Mouse (Mus musculus): ENCODE results near the gene Gm6034.
"Not testable (repeated sequence)": the region's sequence is repeated elsewhere in the genome, so short reads cannot be mapped to it uniquely, and the experiment has no call there.

Gm6034 gene

DNA sequence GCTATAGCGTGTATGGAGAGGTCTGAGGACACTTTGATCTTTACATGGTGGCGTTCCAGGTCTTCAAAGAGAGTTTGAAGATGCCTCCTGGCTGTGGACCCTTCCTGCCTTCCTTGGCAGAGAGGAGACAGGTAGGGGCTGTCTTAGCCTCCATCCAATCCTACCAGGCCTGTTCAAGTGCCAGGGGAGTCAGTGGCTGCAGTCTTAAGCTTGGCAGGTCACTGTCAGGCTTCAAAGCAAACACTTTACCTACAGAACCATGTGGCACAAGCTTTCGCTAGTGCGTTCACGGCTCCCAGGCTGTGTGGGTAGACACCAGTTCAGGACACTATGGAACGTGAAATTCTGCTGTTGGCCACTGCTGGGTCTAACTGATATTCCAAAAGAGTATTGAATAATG, 19.8 kb upstream of the Gm6034 start:
- DNase-seq (ENCODE audit: low spot score in 2 of 2): no peak

DNA sequence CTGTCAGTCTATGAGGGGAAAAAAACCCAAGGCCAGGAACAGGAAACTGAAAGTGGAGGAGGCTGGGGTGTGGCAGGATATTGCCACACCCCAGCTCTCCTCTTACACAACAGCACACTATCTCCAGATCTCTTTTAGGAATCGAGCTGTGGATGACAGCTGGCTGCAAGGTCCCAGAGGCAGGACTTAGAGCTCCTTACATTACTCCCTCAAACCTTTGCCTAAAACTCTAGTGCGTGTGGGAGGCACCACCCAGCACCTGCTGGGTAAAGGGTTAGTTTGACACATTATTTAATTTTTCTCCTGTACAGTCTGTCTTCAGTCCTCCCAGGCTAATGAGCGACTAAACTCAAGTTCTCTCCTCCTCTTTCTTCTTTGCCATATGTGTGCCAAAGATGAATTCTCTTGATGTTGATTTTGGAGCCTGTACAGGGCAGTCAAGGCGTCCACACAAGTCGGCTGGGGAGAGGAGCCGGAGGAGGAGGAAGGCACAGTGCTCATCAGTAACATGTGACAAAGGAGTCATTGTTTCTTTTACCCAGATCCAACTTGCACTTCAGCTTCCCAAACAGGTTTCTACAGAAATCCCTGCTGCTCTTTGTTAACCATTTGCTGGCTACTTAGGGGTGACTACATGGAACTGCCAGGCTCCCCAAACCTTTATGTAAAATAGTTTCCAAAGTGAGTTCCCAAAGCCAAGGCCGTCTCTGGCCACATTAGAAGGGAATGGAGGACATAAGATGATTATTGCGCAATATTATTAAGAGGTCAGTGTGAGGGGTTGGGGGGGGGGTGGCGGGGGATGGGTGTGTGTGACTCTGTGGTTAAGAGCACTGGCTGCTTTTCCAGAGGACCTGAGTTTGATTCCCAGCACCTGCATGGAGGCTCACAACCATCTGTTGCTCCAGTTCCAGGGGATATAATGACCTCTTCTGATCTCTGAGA, 18.8 kb upstream of the Gm6034 start:
- peak; percentile 55 to 58 for DNase-seq (ENCODE audit: low spot score in 2 of 2)

DNA sequence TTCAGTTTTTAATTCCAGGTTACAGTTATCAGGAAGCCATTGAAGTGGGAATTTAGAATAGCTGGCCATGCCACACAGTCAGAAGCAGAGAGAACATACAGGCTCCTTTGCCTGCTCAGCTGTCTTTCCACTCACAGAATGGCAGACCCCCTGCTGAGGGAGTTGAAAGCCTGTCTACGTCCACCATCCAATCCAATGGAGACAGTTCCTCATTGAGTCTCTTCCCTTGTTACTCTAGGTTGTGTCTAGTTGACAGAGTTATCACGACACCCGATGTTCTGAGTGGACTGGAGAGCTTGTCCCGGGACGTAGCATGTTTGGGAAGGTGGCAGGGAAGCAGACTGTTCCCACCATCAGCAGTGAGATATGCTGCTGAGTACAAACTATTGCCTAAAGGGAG, 17.6 kb upstream of the Gm6034 start:
- no peak for DNase-seq (ENCODE audit: low spot score in 2 of 2)

DNA sequence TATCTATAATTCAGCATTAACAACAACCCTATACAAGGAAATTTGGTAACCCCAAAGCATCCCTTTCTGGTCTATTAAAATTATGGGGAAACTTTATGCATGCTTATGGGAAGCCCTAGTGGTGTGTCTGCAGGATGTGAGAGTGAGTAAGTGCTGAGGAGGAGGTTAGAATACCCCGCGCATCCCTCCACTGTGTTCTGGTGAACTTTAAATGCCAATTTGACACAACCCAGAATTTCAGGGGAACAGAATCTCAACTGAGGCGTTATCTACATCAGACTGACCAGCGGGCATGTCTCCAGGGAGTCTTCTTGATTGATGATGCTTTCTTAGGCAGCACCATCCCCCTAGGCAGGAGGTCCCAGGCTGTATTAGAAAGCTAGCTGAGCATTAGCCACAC, 16.9 kb upstream of the Gm6034 start:
- no peak for DNase-seq (ENCODE audit: low spot score in 2 of 2)

DNA sequence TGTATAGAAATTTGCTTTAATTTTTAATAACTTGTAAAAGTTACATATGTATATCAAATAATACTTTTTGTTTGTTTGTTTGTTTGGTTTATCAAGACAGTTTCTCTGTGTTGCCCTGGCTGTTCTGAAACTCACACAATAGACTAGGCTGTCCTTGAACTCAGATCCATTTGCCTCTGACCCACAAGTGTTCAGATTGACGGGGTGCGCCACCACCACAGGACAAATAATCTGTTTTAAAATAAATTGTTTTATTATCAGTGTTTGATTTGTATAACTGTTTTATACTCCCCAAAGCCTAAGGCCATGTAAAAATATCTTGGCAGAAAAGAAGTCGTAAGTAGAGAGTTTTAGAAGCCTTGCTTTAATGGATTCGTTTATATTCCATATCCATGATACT, 15.1 kb upstream of the Gm6034 start:
- no peak for DNase-seq (ENCODE audit: low spot score in 2 of 2)

DNA sequence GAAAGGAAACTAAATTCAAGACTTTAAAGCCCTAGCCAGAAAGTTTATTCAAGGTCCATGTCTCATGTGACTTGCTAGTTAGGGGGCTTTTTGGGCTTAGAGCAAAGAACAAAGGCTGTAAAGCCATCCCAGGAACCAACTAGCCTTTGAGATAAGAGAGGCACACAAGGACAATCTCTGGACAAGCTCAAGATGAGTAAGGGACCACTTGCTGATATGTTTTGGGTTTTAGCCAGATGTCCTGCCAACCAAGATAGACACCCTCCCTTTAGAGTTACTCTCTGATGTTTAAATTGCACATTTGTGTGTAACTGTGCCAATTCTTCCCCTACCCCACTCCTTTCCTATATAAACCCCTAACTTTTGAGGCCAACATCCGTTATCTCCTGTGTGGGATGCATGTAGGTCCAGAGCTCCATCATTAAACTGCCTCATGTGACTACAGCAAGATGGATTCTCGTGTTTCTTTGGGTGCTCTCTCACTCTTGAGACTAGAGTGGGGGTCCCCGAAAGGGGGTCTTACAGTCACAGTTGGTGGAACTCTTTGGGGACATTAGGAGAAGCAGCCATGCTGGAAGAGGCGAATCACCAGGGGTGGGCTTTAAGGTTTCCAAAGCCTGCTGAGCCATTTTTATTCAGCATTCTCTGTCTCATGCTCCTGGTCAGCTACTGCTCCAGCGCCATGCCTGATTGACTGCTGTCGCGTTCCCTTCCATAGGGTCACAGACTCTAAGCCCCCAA, 13.7 kb upstream of the Gm6034 start:
- no peak for DNase-seq (ENCODE audit: low spot score in 2 of 2)

DNA sequence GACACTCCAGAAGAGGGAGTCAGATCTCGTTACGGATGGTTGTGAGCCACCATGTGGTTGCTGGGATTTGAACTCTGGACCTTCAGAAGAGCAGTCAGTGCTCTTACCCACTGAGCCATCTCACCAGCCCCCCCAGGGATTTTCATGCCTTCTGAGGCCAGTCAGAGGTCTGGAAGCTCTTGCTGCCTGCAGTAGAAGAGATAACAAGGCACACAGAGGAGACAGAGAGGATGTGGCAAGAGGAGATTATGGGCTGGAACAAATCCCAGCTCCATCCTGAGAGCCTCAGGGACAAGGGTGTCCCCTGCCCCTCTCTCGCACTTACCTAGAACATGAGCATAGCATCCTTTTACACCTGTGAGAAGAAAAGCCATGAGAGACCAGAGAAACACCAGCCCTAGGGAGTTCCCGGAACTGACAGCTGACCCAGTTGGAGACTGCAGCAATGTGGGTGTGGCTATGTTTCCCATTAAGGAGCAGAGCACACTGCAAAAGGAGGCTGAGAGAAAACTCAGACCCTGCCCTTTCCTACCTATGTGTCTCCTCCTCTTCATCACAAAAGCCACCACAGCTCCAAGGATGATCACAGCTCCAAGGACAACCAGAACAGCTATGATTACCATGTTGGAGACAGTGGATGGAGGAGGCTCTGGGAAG, 12.6 kb upstream of the Gm6034 start:
- not testable (repeated sequence) for DNase-seq (ENCODE audit: low spot score in 2 of 2)

DNA sequence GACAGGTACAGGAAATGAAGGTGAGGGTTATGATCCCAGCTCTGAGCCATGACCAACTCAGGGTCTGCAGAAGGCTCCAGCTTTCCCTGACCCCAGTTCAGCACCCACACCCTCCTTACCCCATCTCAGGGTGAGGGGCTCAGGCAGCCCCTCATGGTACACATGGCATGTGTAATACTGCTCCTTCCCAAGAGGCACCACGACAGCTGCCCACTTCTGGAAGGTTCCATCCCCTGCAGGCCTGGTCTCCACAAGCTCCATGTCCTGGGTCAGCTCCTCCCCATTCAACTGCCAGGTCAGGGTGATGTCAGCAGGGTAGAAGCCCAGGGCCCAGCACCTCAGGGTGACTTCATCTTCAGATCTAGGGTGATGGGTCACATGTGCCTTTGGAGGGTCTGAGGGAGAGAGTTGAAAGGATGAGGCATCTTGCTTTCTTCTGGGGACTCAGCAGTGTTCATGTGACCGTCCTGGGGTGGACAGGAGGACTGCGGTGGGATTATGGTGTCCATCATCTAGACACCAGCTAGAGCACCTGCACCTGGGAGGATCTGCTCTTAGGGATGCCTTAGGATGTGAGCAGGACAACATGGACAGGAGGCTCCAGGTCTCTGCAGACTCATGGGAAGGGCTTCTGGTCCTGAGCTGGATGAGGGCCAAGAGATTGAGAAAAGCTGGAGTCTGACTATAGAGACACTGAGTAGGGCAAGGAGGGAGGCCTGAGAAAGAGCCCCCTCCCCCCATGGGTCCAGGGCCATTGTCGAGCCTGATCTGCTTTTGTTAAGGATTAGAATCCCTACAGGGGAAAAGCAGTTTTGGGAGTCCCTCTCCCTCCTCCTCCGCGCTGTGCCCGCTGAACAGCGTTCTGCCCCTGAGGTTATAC, 11.8 kb upstream of the Gm6034 start:
- not testable (repeated sequence) for DNase-seq (ENCODE audit: low spot score in 2 of 2)

DNA sequence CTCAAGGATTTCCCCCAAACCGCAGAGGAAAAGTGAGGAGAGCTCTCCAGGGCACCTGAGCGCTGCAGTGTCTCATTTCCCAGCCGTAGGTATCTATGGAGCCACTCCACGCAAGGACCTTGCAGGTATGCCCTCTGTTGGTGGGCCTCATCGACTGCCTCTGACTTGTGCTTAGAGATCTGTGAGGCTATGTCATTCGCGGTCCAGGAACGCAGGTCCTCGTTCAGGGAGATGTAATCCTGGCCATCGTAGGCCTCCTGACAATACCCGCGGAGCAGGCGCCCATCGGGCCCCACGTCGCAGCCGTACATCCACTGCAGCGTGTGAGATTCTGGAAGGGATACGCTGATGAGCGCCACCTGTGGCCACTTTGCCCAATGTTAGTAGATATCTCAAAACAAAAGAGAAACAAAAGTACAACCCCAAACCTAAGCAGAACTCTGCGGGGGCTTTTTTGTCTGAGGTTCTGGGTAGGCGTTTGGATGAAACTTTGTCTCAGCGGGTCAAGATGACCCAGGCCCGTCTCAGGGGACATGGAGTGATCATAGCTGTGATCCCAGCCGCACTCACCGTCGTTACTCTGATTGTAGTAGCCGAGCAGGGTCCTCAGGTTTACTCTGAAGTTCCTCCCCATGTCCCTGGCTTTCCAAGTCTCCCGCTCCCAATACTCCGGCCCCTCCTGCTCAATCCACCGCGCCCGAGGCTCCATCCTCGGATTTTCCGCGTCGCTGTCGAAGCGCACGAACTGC, 11.0 kb upstream of the Gm6034 start:
- DNase-seq (ENCODE audit: low spot score in 2 of 2): peak; percentile 71 to 76

DNA sequence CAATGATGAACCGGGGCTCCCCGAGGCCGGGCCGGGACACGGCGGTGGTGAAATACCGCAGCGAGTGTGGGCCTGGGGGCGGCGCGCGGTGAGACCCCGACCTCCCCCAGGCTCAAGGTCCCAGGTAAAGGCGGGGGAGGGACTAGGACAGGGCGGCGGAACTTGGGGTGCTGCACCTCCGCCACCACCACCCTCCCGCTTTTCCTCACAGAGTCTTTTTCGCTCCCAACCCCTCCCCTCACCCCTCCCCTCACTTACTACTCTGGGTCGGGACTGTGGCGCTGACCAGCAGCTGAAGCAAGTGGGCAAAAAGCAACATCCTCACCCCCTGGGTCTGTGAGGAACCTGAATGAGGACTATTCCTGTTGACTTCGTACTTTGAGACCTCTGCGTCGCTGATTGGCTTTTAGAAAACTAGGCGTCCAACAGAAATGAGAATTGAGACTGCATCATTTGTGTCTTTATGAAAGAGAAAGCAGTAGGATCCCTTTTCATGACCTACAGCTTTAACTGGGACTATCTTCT, 10.3 kb upstream of the Gm6034 start, which contains the start of gene H2-T23:
Gene H2-T23, minus strand, starts transcription at position 505 of the 525 bp plus-strand sequence.
- DNase-seq (ENCODE audit: low spot score in 2 of 2): peak; percentile 75 to 86

DNA sequence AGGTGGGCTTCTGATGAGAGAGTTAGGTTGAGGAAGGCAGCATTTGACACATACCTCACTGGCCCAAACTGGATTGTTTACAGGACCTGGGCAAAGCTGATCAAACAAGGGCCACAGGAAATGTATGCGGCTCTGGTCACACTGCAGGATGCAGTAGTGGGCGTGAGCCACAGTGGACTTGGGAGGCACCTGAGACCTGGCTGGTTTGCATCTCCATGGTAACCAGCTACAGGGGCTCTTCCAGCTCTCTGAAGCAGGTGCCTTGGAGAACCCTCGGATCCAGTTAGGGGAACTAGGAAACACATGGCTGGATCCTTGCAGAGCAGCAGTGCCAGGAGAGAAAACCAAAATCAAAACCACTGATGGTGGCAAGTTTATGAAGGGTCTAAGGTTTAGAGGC, 8.2 kb upstream of the Gm6034 start:
- not testable (repeated sequence) for DNase-seq (ENCODE audit: low spot score in 2 of 2)

DNA sequence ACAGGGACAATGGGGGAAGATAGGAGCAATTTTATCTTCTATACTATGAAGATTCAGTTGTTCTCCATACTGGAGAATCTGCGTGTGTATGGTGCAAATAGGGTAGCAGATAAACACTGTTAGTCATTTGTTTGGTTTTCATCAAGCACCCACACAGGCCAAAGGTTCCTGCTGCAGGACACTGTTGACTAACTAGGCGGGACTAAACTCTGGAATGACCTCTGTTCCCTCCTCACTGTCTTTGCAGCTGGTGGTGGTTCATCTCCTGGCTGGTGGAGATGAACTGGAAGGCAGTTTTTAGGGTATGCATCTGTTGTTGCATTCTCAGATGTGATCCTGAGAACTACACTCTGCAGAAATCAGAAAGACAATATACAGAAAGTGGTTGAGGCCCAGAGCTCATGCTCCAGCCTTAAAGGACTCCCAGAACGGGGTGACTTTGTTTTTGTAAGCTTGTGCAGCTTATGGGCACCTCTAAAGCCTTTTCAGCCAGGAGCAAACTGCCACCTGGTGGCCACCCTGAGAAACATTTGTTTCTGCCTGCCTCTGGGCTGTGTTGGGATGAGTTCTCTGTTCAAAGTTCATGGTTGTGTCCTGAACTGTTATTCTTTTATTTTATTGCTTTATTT, 7.6 kb upstream of the Gm6034 start:
- peak; percentile 57 to 70 for DNase-seq (ENCODE audit: low spot score in 2 of 2)

DNA sequence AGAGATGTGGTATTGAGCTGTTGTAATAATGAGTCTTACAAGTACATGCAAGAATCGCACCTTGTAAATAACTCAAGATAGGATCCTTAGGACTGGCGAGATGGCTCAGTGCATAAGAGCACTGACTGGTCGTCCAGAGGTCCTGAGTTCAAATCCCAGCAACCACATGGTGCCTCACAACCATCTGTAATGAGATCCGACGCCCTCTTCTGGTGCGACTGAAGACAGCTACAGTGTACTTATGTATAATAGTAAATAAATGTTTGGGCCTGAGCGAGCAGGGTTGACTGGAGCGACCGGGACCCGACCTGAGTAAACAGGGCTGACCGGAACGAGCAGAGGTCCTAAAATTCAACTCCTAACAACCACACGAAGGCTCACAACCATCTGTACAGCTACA, 6.6 kb upstream of the Gm6034 start:
- not testable (repeated sequence) for DNase-seq (ENCODE audit: low spot score in 2 of 2)

DNA sequence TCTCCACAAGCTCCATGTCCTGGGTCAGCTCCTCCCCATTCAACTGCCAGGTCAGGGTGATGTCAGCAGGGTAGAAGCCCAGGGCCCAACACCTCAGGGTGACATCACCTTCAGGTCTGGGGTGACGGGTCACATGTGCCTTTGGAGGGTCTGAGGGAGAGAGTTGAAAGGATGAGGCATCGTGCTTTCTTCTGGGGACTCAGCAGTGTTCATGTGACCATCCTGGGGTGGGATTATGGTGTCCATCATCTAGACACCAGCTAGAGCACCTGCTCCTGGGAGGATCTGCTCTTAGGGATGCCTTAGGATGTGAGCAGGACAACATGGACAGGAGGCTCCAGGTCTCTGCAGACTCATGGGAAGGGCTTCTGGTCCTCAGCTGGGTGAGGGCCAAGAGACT, 2.2 kb upstream of the Gm6034 start:
- not testable (repeated sequence) for DNase-seq (ENCODE audit: low spot score in 2 of 2)

DNA sequence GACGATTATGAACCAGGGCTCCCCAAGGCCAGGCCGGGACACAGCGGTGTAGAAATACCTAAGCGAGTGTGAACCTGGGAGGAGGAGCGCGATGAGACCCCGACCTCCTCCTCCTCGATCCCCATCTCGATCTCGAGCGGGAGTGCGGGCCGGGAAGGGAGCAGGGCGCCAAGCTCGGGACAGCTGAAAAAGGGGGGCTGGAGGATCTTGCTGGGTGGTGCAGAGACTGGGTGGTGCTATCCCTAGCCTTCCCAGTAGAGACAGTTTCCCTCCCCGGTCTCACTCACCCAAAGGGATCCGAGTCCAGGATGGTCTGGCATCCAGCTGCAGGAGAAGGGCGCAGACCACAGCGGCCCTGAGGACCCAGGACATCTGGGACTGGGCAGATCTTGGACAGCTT, 706 bp upstream of the Gm6034 start:
- DNase-seq (ENCODE audit: low spot score in 2 of 2): peak; percentile 29 to 51

DNA sequence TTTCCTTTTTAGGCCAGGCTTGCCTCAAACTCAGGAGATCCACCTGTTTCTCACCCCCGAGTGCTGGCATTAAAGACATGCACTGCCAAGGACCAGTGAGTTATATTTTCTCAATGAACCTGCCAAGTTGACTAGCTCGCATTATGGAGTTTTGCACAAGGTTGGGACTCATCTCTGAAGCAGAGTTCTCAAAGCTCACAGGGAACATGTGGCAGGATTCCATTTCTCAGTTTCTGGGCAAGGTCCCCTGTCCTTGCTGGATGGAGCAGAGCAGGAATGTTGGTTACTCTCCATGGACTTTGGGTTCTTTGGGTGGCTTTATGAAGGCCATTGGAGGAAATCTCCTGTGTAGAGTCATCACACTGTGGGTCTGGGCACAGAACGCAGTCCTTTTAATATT, 525 bp downstream of the Gm6034 start:
- peak in 1 of 2 experiments; percentile 20 for DNase-seq (ENCODE audit: low spot score in 2 of 2)

DNA sequence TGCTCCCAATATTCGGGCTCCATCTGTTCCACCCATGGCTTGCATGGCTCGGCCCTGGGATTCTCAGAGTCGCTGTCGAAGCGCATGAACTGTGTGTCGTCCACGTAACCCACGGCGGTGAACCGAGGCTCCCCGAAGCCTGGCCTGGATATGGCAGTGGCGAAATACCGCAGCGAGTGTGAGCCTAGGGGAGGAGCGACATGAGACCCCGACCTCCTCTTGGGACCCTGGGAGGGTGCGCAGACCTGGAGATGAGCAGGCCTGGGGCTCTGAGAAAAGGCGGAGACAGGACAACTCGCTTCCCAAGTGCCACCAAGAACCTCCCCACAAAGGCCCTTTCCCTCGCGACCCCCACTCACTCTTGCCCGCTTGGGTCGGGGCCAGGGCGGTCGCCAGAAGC, 15.2 kb downstream of the Gm6034 start:
- DNase-seq (ENCODE audit: low spot score in 2 of 2): not testable (repeated sequence)

DNA sequence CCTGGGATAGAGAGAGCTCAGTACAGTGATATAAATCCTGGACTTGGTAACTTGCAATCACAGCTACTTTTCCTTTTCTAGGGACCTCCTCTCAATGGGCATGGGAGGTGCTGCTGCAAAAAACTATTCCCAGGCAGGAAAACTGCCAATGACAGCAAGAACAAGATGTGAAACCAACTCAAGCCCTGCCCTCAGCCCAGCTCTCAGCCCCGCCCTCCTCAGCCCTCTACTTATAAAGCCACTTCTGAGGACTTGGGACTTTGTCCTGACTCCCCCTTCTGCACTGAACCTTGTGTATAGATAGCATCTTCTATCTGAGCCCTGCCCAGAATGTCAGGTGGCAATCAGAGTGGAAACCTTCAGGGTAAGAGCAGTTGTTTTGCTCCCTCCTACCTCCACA, 15.6 kb downstream of the Gm6034 start, which contains the start of gene Gm11127:
Gene Gm11127, minus strand, starts transcription at position 10 of the 400 bp plus-strand sequence.
- DNase-seq (ENCODE audit: low spot score in 2 of 2): not testable (repeated sequence)

DNA sequence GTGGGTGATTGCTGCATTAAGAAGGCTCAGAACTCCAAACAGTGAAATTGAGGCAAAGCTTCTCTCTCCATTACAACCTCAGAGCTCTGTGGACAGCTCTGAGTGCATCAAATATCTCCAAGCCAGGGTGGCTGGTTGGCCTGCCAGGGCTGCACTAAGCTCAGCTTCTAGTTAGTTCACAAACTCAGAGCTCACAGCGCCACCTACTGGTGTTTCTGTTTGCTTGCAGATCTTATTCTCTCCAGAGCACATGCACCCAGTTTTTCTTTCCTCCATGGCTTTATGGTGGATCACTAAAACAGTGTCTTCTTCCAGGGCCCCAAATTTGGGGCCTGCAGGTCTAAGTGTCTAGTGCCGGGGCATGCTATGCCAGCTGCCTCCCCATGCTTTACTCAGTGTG, 18.1 kb downstream of the Gm6034 start:
- DNase-seq (ENCODE audit: low spot score in 2 of 2): peak; percentile 60 to 74

DNA sequence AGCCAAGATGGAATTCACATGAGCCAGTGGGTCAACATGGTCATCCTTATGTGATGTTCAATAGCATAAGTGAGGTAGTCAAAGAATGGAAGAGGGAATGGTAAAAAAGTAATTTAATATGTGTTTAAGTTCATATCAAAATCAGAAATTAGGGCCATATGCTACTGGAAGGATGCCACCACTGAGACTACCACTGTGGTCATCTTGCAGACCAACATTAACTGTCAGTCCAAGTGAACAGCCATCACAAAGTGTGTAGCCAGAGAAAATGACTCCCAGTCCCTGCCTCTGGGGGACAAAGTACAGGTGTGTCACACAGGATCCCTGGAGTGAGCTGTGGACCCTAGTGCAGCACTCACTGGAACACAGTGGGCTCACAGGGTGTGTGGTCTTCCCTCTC, 39.1 kb downstream of the Gm6034 start:
- not testable (repeated sequence) for DNase-seq (ENCODE audit: low spot score in 2 of 2)

Measured in heart, adult 9 months (tissue).